Mouse (Mus musculus) MEL (cell line): ENCODE measurements around the gene Tpra1. TPM values are rescaled to one million over a fixed set of nuclear protein-coding genes. Genes with fewer than 3 reads are reported as not detected.

Source experiments
- DNase-seq: peaks from one replicate; pipeline ENCODE4 v3.0.0; 2011; ENCODE audit warnings: low read depth, low spot score
- H3K27ac ChIP-seq: 2 replicates; pipeline ENCODE4 v1.5.1; 2012; ENCODE audit warnings: low read depth, mild to moderate bottlenecking, control low read depth, low read length, moderate library complexity; ENCODE audit not compliant: control insufficient read depth
- H3K27me3 ChIP-seq, 2 experiments: fragments of 150-350 bp in 1 of 2; sonication (generic) in 1 of 2; 2 replicates each; pipeline ENCODE4 v1.6.1; 2012; ENCODE audit warnings: low read length in 2 of 2, mild to moderate bottlenecking in 2 of 2, improper control_type of control experiment in 1 of 2, moderate library complexity in 1 of 2; ENCODE audit not compliant: insufficient read depth in 2 of 2, control insufficient read depth in 1 of 2
- H3K36me3 ChIP-seq, 2 experiments: 2 replicates each; pipeline ENCODE4 v1.6.1; 2012 to 2014; ENCODE audit warnings: low read length in 2 of 2, improper control_type of control experiment in 1 of 2, inconsistent platforms in 1 of 2, mild to moderate bottlenecking in 1 of 2; ENCODE audit not compliant: insufficient read depth in 2 of 2, control insufficient read depth in 1 of 2
- H3K4me1 ChIP-seq, 2 experiments: fragments of 150-350 bp in 1 of 2; sonication (generic) in 1 of 2; 2 replicates each; pipeline ENCODE4 v1.6.1; 2012; ENCODE audit warnings: low read length in 2 of 2, improper control_type of control experiment in 1 of 2, mild to moderate bottlenecking in 1 of 2; ENCODE audit not compliant: insufficient read depth in 2 of 2, control insufficient read depth in 1 of 2
- H3K4me3 ChIP-seq, 2 experiments: fragments of 150-350 bp in 1 of 2; sonication (generic) in 1 of 2; 2 replicates each; pipeline ENCODE4 v1.5.1; 2012; ENCODE audit warnings: low read depth in 2 of 2, low read length in 2 of 2, mild to moderate bottlenecking in 2 of 2, moderate library complexity in 2 of 2, control low read depth in 1 of 2, improper control_type of control experiment in 1 of 2; ENCODE audit not compliant: control insufficient read depth in 1 of 2, insufficient read depth in 1 of 2
- H3K79me2 ChIP-seq: 2 replicates; pipeline ENCODE4 v1.6.1; 2012; ENCODE audit warnings: mild to moderate bottlenecking, low read length, moderate library complexity; ENCODE audit not compliant: control insufficient read depth, poor library complexity, insufficient read depth
- H3K9ac ChIP-seq: 2 replicates; pipeline ENCODE4 v1.6.1; 2012; ENCODE audit warnings: low read depth, mild to moderate bottlenecking, control low read depth, low read length, moderate library complexity; ENCODE audit not compliant: control insufficient read depth, poor library complexity, severe bottlenecking
- H3K9me3 ChIP-seq: fragments of 150-350 bp; sonication (generic); replicated peaks from 2 replicates; pipeline ENCODE4 v1.6.1; 2012; ENCODE audit warnings: mild to moderate bottlenecking, low read length, improper control_type of control experiment, moderate library complexity; ENCODE audit not compliant: insufficient read depth
- BHLHE40 ChIP-seq: IDR thresholded peaks from 2 replicates; pipeline ENCODE4 v1.6.1; 2012; ENCODE audit warnings: low read depth, mild to moderate bottlenecking, inconsistent platforms, low read length, improper control_type of control experiment, borderline replicate concordance
- CHD1 ChIP-seq: IDR thresholded peaks from 2 replicates; pipeline ENCODE4 v1.6.1; 2012; ENCODE audit warnings: low read depth, mild to moderate bottlenecking, inconsistent platforms, low read length, improper control_type of control experiment
- CTCF ChIP-seq, 3 experiments: IDR thresholded peaks in 2 of 3; conservative IDR thresholded peaks in 1 of 3; 2 replicates each; pipeline ENCODE4 v1.5.1; 2011 to 2012; ENCODE audit warnings: low read length in 3 of 3, low read depth in 2 of 3, mild to moderate bottlenecking in 2 of 3, improper control_type of control experiment in 1 of 3, inconsistent platforms in 1 of 3, mixed read lengths in 1 of 3, moderate library complexity in 1 of 3; ENCODE audit not compliant: control insufficient read depth in 1 of 3, insufficient read depth in 1 of 3, poor library complexity in 1 of 3, severe bottlenecking in 1 of 3
- E2F4 ChIP-seq: IDR thresholded peaks from 2 replicates; pipeline ENCODE4 v1.6.1; 2011; ENCODE audit warnings: low read depth, low read length, improper control_type of control experiment, borderline replicate concordance
- ELF1 ChIP-seq: IDR thresholded peaks from 2 replicates; pipeline ENCODE4 v1.6.1; 2014; ENCODE audit warnings: low read depth, mild to moderate bottlenecking, inconsistent platforms, low read length, improper control_type of control experiment, moderate library complexity
- EP300 ChIP-seq, 2 experiments: IDR thresholded peaks; 2 replicates each; pipeline ENCODE4 v1.6.1; 2011; ENCODE audit warnings: improper control_type of control experiment in 2 of 2, low read length in 2 of 2, low read depth in 1 of 2, mild to moderate bottlenecking in 1 of 2
- GATA1 ChIP-seq: IDR thresholded peaks from 2 replicates; pipeline ENCODE4 v1.6.1; 2011; ENCODE audit warnings: low read depth, low read length, improper control_type of control experiment
- MXI1 ChIP-seq: IDR thresholded peaks from 2 replicates; pipeline ENCODE4 v1.6.1; 2011; ENCODE audit warnings: mild to moderate bottlenecking, low read depth, low read length, improper control_type of control experiment
- NELFE ChIP-seq: IDR thresholded peaks from 2 replicates; pipeline ENCODE4 v1.6.1; 2011; ENCODE audit warnings: low read depth, low read length, improper control_type of control experiment
- NRF1 ChIP-seq: IDR thresholded peaks from 2 replicates; pipeline ENCODE4 v1.6.1; 2014; ENCODE audit warnings: low read depth, mild to moderate bottlenecking, inconsistent platforms, low read length, improper control_type of control experiment, moderate library complexity; ENCODE audit not compliant: poor library complexity, insufficient read depth, severe bottlenecking
- POLR2AphosphoS2 ChIP-seq: IDR thresholded peaks from 2 replicates; pipeline ENCODE4 v1.6.1; 2011; ENCODE audit warnings: low read length, improper control_type of control experiment
- POLR2AphosphoS5 ChIP-seq: IDR thresholded peaks from 2 replicates; pipeline ENCODE4 v1.6.1; 2012; ENCODE audit warnings: low read depth, borderline replicate concordance, mild to moderate bottlenecking, inconsistent platforms, low read length, moderate library complexity, mixed read lengths
- SIN3A ChIP-seq: IDR thresholded peaks from 2 replicates; pipeline ENCODE4 v1.6.1; 2012; ENCODE audit warnings: low read length, improper control_type of control experiment, inconsistent platforms
- SMC3 ChIP-seq: IDR thresholded peaks from 2 replicates; pipeline ENCODE4 v1.6.1; 2011; ENCODE audit warnings: low read depth, low read length, improper control_type of control experiment
- USF1 ChIP-seq: IDR thresholded peaks from 2 replicates; pipeline ENCODE4 v1.6.1; 2014; ENCODE audit warnings: low read depth, mild to moderate bottlenecking, inconsistent platforms, low read length, improper control_type of control experiment, moderate library complexity
- ZKSCAN1 ChIP-seq: IDR thresholded peaks from 2 replicates; pipeline ENCODE4 v1.6.1; 2012; ENCODE audit warnings: low read depth, mild to moderate bottlenecking, inconsistent platforms, low read length, improper control_type of control experiment, moderate library complexity
- ZNF384 ChIP-seq: IDR thresholded peaks from 2 replicates; pipeline ENCODE4 v1.6.1; 2012; ENCODE audit warnings: low read depth, mild to moderate bottlenecking, inconsistent platforms, low read length, improper control_type of control experiment
- polyA plus RNA-seq, 2 experiments: library from polyadenylated mRNA; stranded (reverse) in 1 of 2; unstranded in 1 of 2; fragments of >175 nt in 1 of 2; fragments of >200 nt in 1 of 2; gene quantifications; 2 replicates each; pipeline versions ENCODE4 v1.2.1 to v1.2.4; 2012; ENCODE audit warnings: low replicate concordance in 2 of 2, low read depth in 1 of 2; ENCODE audit not compliant: insufficient read length in 2 of 2, insufficient read depth in 1 of 2, missing spikeins in 1 of 2
- total RNA-seq: library from RNA; depleted of rRNA; stranded (reverse); fragments of 300-350 nt; gene quantifications from 2 replicates; pipeline ENCODE4 v1.2.3, GENCODE M21; 2012

Tpra1 gene
- total and polyA plus RNA-seq, 3 experiments: 22.9 to 42.4 TPM; not detected in 1

DNA sequence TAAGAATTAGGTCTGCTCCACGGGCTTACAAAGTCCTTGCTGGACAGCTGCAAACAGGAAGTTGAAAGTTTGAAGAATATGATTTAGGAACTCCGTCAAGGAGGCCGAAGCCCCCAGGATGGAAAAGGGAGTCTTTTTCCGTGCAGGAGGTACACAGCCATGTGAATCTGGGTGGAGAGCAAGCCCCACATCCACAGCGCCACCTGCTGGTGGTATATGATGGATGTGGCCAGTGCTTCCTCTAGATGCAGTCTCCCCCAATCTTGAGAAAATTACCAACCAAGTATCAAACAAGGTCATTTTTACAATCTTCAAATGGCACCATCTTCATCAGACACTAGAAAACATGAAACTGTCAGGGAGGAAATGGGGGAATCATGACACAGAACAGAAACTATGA lies 8.5 kb upstream of the Tpra1 start:
- H3K9ac ChIP-seq: no peak overlapping the region
- peaks cover 19 to 36% of the 10 kb centered on the region in 2 experiments for H3K36me3 ChIP-seq
- no peak overlapping the region for H3K27ac ChIP-seq
- TF ChIP-seq SMC3 (peak; percentile 27; the same call in 1 of the 2 replicates), GATA1 (no peak), CTCF (IDR thresholded peaks at IDR 0.05 in 2 of 3, conservative IDR thresholded peaks at IDR 0.05 in 1 of 3; ENCODE audit: control insufficient read depth in 1 of 3, insufficient read depth in 1 of 3, low read depth in 2 of 3, low read length in 3 of 3, poor library complexity in 1 of 3, severe bottlenecking in 1 of 3) (peak; percentile 76 to 95 (median 91))
- peaks cover 0 to 12% of the 10 kb centered on the region in 2 experiments; a peak in 1 of 4 replicates for H3K4me1 ChIP-seq
- H3K9me3 ChIP-seq: no peaks in the 10 kb centered on the region
- peak; percentile 78 for DNase-seq
- H3K4me3 ChIP-seq: no peak overlapping the region
- peaks cover 33% of the 10 kb centered on the region for H3K79me2 ChIP-seq
- no peaks in the 10 kb centered on the region for H3K27me3 ChIP-seq

DNA sequence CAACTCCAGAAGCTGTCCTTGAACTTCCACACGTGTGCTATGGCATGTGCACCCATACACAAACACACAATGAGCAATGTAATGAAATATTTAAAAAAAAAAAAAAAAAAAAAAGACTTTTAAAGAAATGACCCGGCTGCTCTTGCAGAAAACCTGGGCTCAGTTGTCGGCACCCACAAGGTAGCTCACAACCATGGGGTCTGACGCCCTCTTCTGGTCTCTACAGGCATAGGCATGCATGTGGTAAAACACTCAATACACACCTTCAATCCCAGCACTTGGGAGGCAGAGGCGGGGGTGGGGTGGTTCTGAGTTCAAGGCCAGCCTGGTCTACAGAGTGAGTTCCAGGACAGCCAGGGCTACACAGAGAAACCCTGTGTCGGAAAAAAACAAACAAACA lies 6.1 kb upstream of the Tpra1 start:
- Histone ChIP-seq H3K36me3 (peaks cover 20 to 24% of the 10 kb centered on the region in 2 experiments), H3K4me3 (no peak overlapping the region), H3K4me1 (peaks cover 0 to 15% of the 10 kb centered on the region in 2 experiments; a peak in 2 of 4 replicates), H3K9me3 (no peaks in the 10 kb centered on the region), H3K27me3 (no peaks in the 10 kb centered on the region), H3K27ac (no peak overlapping the region), H3K79me2 (peaks cover 33% of the 10 kb centered on the region), H3K9ac (no peak overlapping the region)
- no peak for TF ChIP-seq BHLHE40
- TF ChIP-seq USF1: no peak
- peak; percentile 42 to 46 (median 44) for TF ChIP-seq CTCF (IDR thresholded peaks at IDR 0.05 in 2 of 3, conservative IDR thresholded peaks at IDR 0.05 in 1 of 3; ENCODE audit: control insufficient read depth in 1 of 3, insufficient read depth in 1 of 3, low read depth in 2 of 3, low read length in 3 of 3, poor library complexity in 1 of 3, severe bottlenecking in 1 of 3)
- no peak for TF ChIP-seq EP300 (IDR thresholded peaks at IDR 0.05; ENCODE audit: low read depth in 1 of 2, low read length in 2 of 2)
- TF ChIP-seq ZKSCAN1: no peak
- no peak for TF ChIP-seq ZNF384
- TF ChIP-seq MXI1: no peak
- peak; percentile 63 for DNase-seq

DNA sequence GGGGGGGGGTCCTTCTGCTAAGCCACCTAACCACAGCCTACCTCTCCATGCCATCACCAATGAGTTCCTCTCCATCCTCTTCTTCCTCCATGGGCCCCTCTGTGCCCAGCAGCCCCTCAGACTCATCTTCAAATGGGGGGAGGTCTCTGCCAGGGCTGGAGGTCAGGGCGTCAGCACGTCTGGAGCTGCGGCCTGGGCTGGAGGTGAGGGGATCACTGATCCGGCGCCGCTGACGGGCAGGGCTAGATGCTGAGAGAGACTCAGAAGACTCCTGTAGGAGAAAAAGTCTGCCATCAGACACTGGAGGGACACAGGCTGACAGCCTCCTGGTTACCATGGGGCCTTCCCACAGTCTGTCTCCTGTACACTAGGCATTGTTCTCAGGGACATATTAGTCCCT lies 4.8 kb upstream of the Tpra1 start:
- no peak overlapping the region for H3K27ac ChIP-seq
- peaks cover 0 to 17% of the 10 kb centered on the region in 2 experiments; a peak in 2 of 4 replicates for H3K4me1 ChIP-seq
- peaks cover 36% of the 10 kb centered on the region for H3K79me2 ChIP-seq
- TF ChIP-seq ELF1: no peak
- TF ChIP-seq E2F4: no peak
- TF ChIP-seq POLR2AphosphoS2: no peak
- TF ChIP-seq NELFE: no peak
- TF ChIP-seq POLR2AphosphoS5: no peak
- TF ChIP-seq NRF1: no peak
- no peak for TF ChIP-seq CHD1
- 0 out of 2 replicates have a peak, but pooled peaks have one; percentile 16 for TF ChIP-seq SIN3A
- H3K9me3 ChIP-seq: no peaks in the 10 kb centered on the region
- H3K9ac ChIP-seq: peak overlapping the region; percentile 85
- peak overlapping the region; percentile 67 to 100 for H3K4me3 ChIP-seq
- peaks cover 13 to 22% of the 10 kb centered on the region in 2 experiments for H3K36me3 ChIP-seq
- no peak for DNase-seq
- H3K27me3 ChIP-seq: no peaks in the 10 kb centered on the region
